Mouse (Mus musculus) splenic B cell, adult 2 months (primary cell): Measurements from ENCODE around the gene Gm826.

Experiments used
- DNase-seq: peaks from one replicate; pipeline ENCODE4 v3.0.0-alpha.2; 2011; ENCODE audit warnings: low read depth, low spot score
- H3K27me3 ChIP-seq: 2 replicates; pipeline ENCODE4 v1.6.1; 2012; ENCODE audit warnings: mild to moderate bottlenecking, low read length, moderate library complexity, mixed read lengths; ENCODE audit not compliant: control insufficient read depth, poor library complexity, insufficient read depth, severe bottlenecking
- H3K36me3 ChIP-seq: 2 replicates; pipeline ENCODE4 v1.6.1; 2012; ENCODE audit warnings: mild to moderate bottlenecking, low read length, moderate library complexity, mixed read lengths; ENCODE audit not compliant: control insufficient read depth, poor library complexity, insufficient read depth, severe bottlenecking

Gm826 gene

GRCm38 (mm10) chr2:160335043-160335442, 1.1 kb upstream of the Gm826 start:
- Histone ChIP-seq H3K27me3 (no peaks in the 10 kb centered on the region), H3K36me3 (no peaks in the 10 kb centered on the region)
- DNase-seq, result no peak

GRCm38 (mm10) chr2:160332516-160333325, 1.2 kb downstream of the Gm826 start:
- Histone ChIP-seq H3K36me3 (no peaks in the 10 kb centered on the region), H3K27me3 (no peaks in the 10 kb centered on the region)
- no peak for DNase-seq

GRCm38 (mm10) chr2:160328886-160329285, 5.1 kb downstream of the Gm826 start:
- Histone ChIP-seq H3K36me3 (no peaks in the 10 kb centered on the region), H3K27me3 (no peaks in the 10 kb centered on the region)
- DNase-seq, result no peak

- no peak for DNase-seq
- no peaks in the 10 kb centered on the region for H3K27me3 ChIP-seq
- H3K36me3 ChIP-seq, result no peaks in the 10 kb centered on the region
Measured at GRCm38 (mm10) chr2:160327716-160328115, 6.2 kb downstream of the Gm826 start.

GRCm38 (mm10) chr2:160327167-160327566, 6.8 kb downstream of the Gm826 start:
- Histone ChIP-seq H3K27me3 (no peaks in the 10 kb centered on the region), H3K36me3 (no peaks in the 10 kb centered on the region)
- DNase-seq, result no peak

- no peaks in the 10 kb centered on the region for H3K36me3 ChIP-seq
- no peak for DNase-seq
- H3K27me3 ChIP-seq, result no peaks in the 10 kb centered on the region
Measured at GRCm38 (mm10) chr2:160325105-160325644, 8.8 kb downstream of the Gm826 start.

- Histone ChIP-seq H3K36me3 (no peaks in the 10 kb centered on the region), H3K27me3 (no peaks in the 10 kb centered on the region)
- DNase-seq, result no peak
Measured at GRCm38 (mm10) chr2:160321829-160322228, 12.1 kb downstream of the Gm826 start.

GRCm38 (mm10) chr2:160318255-160318654, 15.7 kb downstream of the Gm826 start:
- H3K36me3 ChIP-seq, result no peaks in the 10 kb centered on the region
- no peaks in the 10 kb centered on the region for H3K27me3 ChIP-seq
- no peak for DNase-seq

GRCm38 (mm10) chr2:160313595-160314007, 20.4 kb downstream of the Gm826 start:
- Histone ChIP-seq H3K36me3 (no peaks in the 10 kb centered on the region), H3K27me3 (no peaks in the 10 kb centered on the region; the same call in 1 of the 2 replicates)
- DNase-seq, result no peak

GRCm38 (mm10) chr2:160305070-160305469, 28.9 kb downstream of the Gm826 start:
- Histone ChIP-seq H3K27me3 (no peaks in the 10 kb centered on the region), H3K36me3 (no peaks in the 10 kb centered on the region)
- DNase-seq, result no peak

- H3K36me3 ChIP-seq, result no peaks in the 10 kb centered on the region
- DNase-seq, result no peak
- no peaks in the 10 kb centered on the region for H3K27me3 ChIP-seq
Measured at GRCm38 (mm10) chr2:160303992-160304391, 30.0 kb downstream of the Gm826 start.

- H3K36me3 ChIP-seq, result no peaks in the 10 kb centered on the region
- no peak for DNase-seq
Measured at GRCm38 (mm10) chr2:160302013-160302412, 31.9 kb downstream of the Gm826 start.

GRCm38 (mm10) chr2:160298586-160298985, 35.4 kb downstream of the Gm826 start:
- no peaks in the 10 kb centered on the region for H3K36me3 ChIP-seq

More at GRCm38 (mm10) chr2:160302013-160302412, 31.9 kb downstream of the Gm826 start:
- no peaks in the 10 kb centered on the region for H3K27me3 ChIP-seq

GRCm38 (mm10) chr2:160288538-160289151, 45.3 kb downstream of the Gm826 start:
- Histone ChIP-seq H3K27me3 (no peaks in the 10 kb centered on the region), H3K36me3 (no peaks in the 10 kb centered on the region)
- no peak for DNase-seq

More at GRCm38 (mm10) chr2:160298586-160298985, 35.4 kb downstream of the Gm826 start:
- H3K27me3 ChIP-seq, result no peaks in the 10 kb centered on the region
- DNase-seq, result no peak

- H3K27me3 ChIP-seq, result no peaks in the 10 kb centered on the region
- no peaks in the 10 kb centered on the region for H3K36me3 ChIP-seq
- DNase-seq, result no peak
Measured at GRCm38 (mm10) chr2:160275959-160276657, 57.9 kb downstream of the Gm826 start.
